Mouse (Mus musculus) hindbrain, embryonic 16.5 days (tissue): ENCODE measurements at regions not wholly inside any gene's neighbourhood (a gene's known extent, or its start where the extent isn't known, plus 50 kb on each side); places are given as distances from the start of the nearest gene placed in this dataset.

Source experiments
- ATAC-seq: fragments of 200-750 bp; cut with Nextera tagmentation; 2 replicates; pipeline ENCODE4 v1.8.0; 2017; ENCODE audit warnings: moderate TSS enrichment, moderate library complexity
- H3K27ac ChIP-seq: fragments of 300-500 bp; sonication (generic); 2 replicates; pipeline ENCODE4 v1.5.1; 2014; ENCODE audit warnings: low read depth, mild to moderate bottlenecking, control low read depth, low read length, moderate library complexity
- H3K27me3 ChIP-seq: fragments of 300-500 bp; sonication (generic); replicated peaks from 2 replicates; pipeline ENCODE4 v1.6.1; 2014; ENCODE audit warnings: low read length; ENCODE audit not compliant: control insufficient read depth, insufficient read depth
- H3K36me3 ChIP-seq: fragments of 300-500 bp; sonication (generic); 2 replicates; pipeline ENCODE4 v1.6.1; 2014; ENCODE audit warnings: mild to moderate bottlenecking, low read length, moderate library complexity, mixed read lengths; ENCODE audit not compliant: control insufficient read depth, insufficient read depth
- H3K4me1 ChIP-seq: fragments of 300-500 bp; sonication (generic); 2 replicates; pipeline ENCODE4 v1.6.1; 2014; ENCODE audit warnings: low read depth, low read length; ENCODE audit not compliant: control insufficient read depth, insufficient read depth
- H3K4me2 ChIP-seq: fragments of 300-500 bp; sonication (generic); 2 replicates; pipeline ENCODE4 v1.6.1; 2014; ENCODE audit warnings: mild to moderate bottlenecking, low read length, control low read depth, moderate library complexity
- H3K4me3 ChIP-seq: fragments of 300-500 bp; sonication (generic); 2 replicates; pipeline ENCODE4 v1.5.1; 2014; ENCODE audit warnings: mild to moderate bottlenecking, low read length, control low read depth, moderate library complexity
- H3K9ac ChIP-seq: fragments of 300-500 bp; sonication (generic); 2 replicates; pipeline ENCODE4 v1.6.1; 2014; ENCODE audit warnings: low read depth, mild to moderate bottlenecking, control low read depth, low read length, moderate library complexity
- H3K9me3 ChIP-seq: fragments of 300-500 bp; sonication (generic); 2 replicates; pipeline ENCODE4 v1.6.1; 2014; ENCODE audit warnings: mild to moderate bottlenecking, low read length, moderate library complexity; ENCODE audit not compliant: control insufficient read depth
- WGBS: fragments of 180-500 bp; shearing (Covaris S2); extraction: QIAGEN DNeasy Blood & Tissue Kit; methylation state at CpG from one replicate; pipeline ENCODE4 v1.1.7; 2014; 5-methylcytosine and 5-hydroxymethylcytosine counted together

GRCm38 (mm10) chr2:143419791-143420190 is 126.2 kb upstream of the Pcsk2 start:
- Histone ChIP-seq H3K27ac (no peak overlapping the region), H3K27me3 (no peaks in the 10 kb centered on the region), H3K36me3 (no peaks in the 10 kb centered on the region), H3K9me3 (no peaks in the 10 kb centered on the region), H3K4me2 (no peak overlapping the region), H3K4me3 (no peak overlapping the region), H3K9ac (no peak overlapping the region), H3K4me1 (no peaks in the 10 kb centered on the region)
- 65% methylated on average over 2 of the region's 2 CpGs for WGBS
- peak; percentile 61; the same call in 1 of the 2 replicates for ATAC-seq

GRCm38 (mm10) chr2:143450680-143451079 is 95.3 kb upstream of the Pcsk2 start:
- Histone ChIP-seq H3K27ac (no peak overlapping the region), H3K4me1 (no peaks in the 10 kb centered on the region), H3K9ac (no peak overlapping the region), H3K4me2 (no peak overlapping the region), H3K9me3 (no peaks in the 10 kb centered on the region), H3K4me3 (no peak overlapping the region), H3K36me3 (no peaks in the 10 kb centered on the region), H3K27me3 (no peaks in the 10 kb centered on the region)
- no peak for ATAC-seq

GRCm38 (mm10) chr2:143451256-143451655 is 94.7 kb upstream of the Pcsk2 start:
- no peak overlapping the region for H3K4me2 ChIP-seq
- H3K4me3 ChIP-seq, result no peak overlapping the region
- no peaks in the 10 kb centered on the region for H3K9me3 ChIP-seq
- H3K9ac ChIP-seq, result no peak overlapping the region
- H3K4me1 ChIP-seq, result no peaks in the 10 kb centered on the region
- 53% methylated on average over 2 of the region's 2 CpGs for WGBS
- H3K27me3 ChIP-seq, result no peaks in the 10 kb centered on the region
- no peak for ATAC-seq
- H3K27ac ChIP-seq, result no peak overlapping the region
- no peaks in the 10 kb centered on the region for H3K36me3 ChIP-seq

- H3K4me1 ChIP-seq, result no peaks in the 10 kb centered on the region
- H3K4me3 ChIP-seq, result no peak overlapping the region
- no peaks in the 10 kb centered on the region for H3K9me3 ChIP-seq
- H3K27me3 ChIP-seq, result no peaks in the 10 kb centered on the region
- H3K36me3 ChIP-seq, result no peaks in the 10 kb centered on the region
- ATAC-seq, result no peak
- no peak overlapping the region for H3K4me2 ChIP-seq
- H3K9ac ChIP-seq, result no peak overlapping the region
- no peak overlapping the region for H3K27ac ChIP-seq
Measured at GRCm38 (mm10) chr2:143451661-143452060, 94.3 kb upstream of the Pcsk2 start.

GRCm38 (mm10) chr2:143467936-143468335 is 78.0 kb upstream of the Pcsk2 start:
- no peaks in the 10 kb centered on the region for H3K9me3 ChIP-seq
- ATAC-seq, result no peak
- no peak overlapping the region for H3K4me3 ChIP-seq
- H3K4me1 ChIP-seq, result no peaks in the 10 kb centered on the region
- no peaks in the 10 kb centered on the region for H3K36me3 ChIP-seq
- H3K9ac ChIP-seq, result no peak overlapping the region
- no peaks in the 10 kb centered on the region for H3K27me3 ChIP-seq
- no peak overlapping the region for H3K4me2 ChIP-seq
- 65% methylated on average over 5 of the region's 5 CpGs for WGBS
- H3K27ac ChIP-seq, result no peak overlapping the region

- Histone ChIP-seq H3K36me3 (no peaks in the 10 kb centered on the region), H3K4me2 (no peak overlapping the region), H3K9ac (no peak overlapping the region), H3K4me3 (no peak overlapping the region), H3K27me3 (no peaks in the 10 kb centered on the region), H3K4me1 (no peaks in the 10 kb centered on the region), H3K27ac (no peak overlapping the region), H3K9me3 (no peaks in the 10 kb centered on the region)
- peak; percentile 50; the same call in 1 of the 2 replicates for ATAC-seq
- WGBS, result 82% methylated on average over 3 of the region's 3 CpGs
Measured at GRCm38 (mm10) chr2:143471394-143471793, 74.6 kb upstream of the Pcsk2 start.

- ATAC-seq, result no peak
- Histone ChIP-seq H3K9me3 (no peaks in the 10 kb centered on the region), H3K36me3 (no peaks in the 10 kb centered on the region), H3K4me2 (no peak overlapping the region), H3K27ac (no peak overlapping the region), H3K4me1 (no peaks in the 10 kb centered on the region), H3K4me3 (no peak overlapping the region), H3K9ac (no peak overlapping the region), H3K27me3 (no peaks in the 10 kb centered on the region)
- 41% methylated on average over 3 of the region's 3 CpGs for WGBS
Measured at GRCm38 (mm10) chr2:143490830-143491229, 55.1 kb upstream of the Pcsk2 start.
